Mouse (Mus musculus) erythroblast, embryonic 14.5 days (primary cell): ENCODE measurements around the gene Gopc. TPM values are rescaled to one million over a fixed set of nuclear protein-coding genes. Genes with fewer than 3 reads are reported as not detected.

Source experiments
- H3K27me3 ChIP-seq: 2 replicates; pipeline ENCODE4 v1.6.1; 2012; ENCODE audit warnings: inconsistent platforms; ENCODE audit not compliant: control insufficient read depth
- H3K36me3 ChIP-seq: 2 replicates; pipeline ENCODE4 v1.6.1; 2012; ENCODE audit warnings: mild to moderate bottlenecking, inconsistent platforms; ENCODE audit not compliant: control insufficient read depth
- H3K4me1 ChIP-seq: 2 replicates; pipeline ENCODE4 v1.6.1; 2012; ENCODE audit warnings: inconsistent platforms; ENCODE audit not compliant: control insufficient read depth
- H3K4me3 ChIP-seq: replicated peaks from 2 replicates; pipeline ENCODE3; 2012; ENCODE audit warnings: moderate library complexity, mild to moderate bottlenecking, inconsistent platforms
- H3K9me3 ChIP-seq: 2 replicates; pipeline ENCODE4 v1.6.1; 2012; ENCODE audit warnings: low read length, inconsistent platforms, mixed read lengths; ENCODE audit not compliant: control insufficient read depth
- GATA1 ChIP-seq: IDR thresholded peaks from 2 replicates; pipeline ENCODE4 v1.6.1; 2012; ENCODE audit warnings: low read length, inconsistent platforms, mixed read lengths
- TAL1 ChIP-seq: IDR thresholded peaks from 3 replicates; pipeline ENCODE4 v1.6.1; 2012; ENCODE audit warnings: low read length, inconsistent platforms, mixed read lengths
- polyA plus RNA-seq: library from polyadenylated mRNA; stranded (reverse); fragments of >175 nt; gene quantifications from 2 replicates; pipeline ENCODE4 v1.2.3, GENCODE M21; 2012

The Gopc gene
- polyA plus RNA-seq, 1 experiment, result 0.02 TPM

DNA sequence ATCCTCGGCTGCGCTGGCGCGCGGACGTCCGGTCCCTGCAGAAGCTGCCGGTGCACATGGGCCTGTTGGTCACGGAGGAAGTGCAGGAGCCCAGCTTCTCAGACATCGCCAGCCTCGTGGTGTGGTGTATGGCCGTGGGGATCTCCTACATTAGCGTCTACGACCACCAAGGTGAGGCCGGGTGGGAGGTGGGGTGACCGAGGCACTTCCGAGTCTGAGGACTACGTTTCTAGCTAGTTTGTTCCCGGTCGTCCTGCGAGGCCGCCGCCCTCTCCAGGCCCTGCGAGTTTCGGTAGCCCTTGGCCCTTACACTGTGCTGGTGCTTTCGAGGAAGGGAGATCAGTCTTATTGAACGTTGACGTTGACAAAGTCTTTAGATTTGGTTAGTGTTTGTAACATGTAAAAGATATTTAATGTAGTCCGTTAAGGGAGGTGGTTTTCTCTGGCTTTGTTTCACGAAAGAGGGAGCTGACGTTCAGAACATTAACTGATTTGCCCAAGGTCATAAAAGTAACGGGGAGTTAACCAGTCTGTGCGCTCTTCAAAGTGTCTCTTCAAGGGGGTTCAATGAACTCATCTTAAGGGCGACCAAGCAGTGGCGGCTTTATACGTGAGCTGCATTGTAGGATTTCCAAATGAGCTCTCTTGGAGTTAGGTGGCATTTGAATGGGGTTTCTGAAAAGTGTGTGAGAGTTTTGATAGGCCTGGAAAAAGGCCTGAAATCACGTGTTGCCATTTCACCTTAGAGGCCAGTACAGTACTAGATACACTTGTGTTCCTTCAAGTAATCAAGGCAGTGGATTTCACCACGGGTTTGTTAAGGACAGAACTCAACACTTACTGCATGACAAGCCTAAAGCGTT, 36.3 kb upstream of the Gopc start:
- H3K27me3 ChIP-seq, result 0 out of 2 replicates have a peak, but pooled peaks cover 2% of the 10 kb centered on the region
- H3K9me3 ChIP-seq, result no peaks in the 10 kb centered on the region
- H3K4me1 ChIP-seq, result peaks cover 40% of the 10 kb centered on the region
- TF ChIP-seq TAL1, result no peak
- no peak for TF ChIP-seq GATA1
- H3K4me3 ChIP-seq, result peak overlapping the region; percentile 93
- no peaks in the 10 kb centered on the region; the same call in none of the 2 replicates for H3K36me3 ChIP-seq

DNA sequence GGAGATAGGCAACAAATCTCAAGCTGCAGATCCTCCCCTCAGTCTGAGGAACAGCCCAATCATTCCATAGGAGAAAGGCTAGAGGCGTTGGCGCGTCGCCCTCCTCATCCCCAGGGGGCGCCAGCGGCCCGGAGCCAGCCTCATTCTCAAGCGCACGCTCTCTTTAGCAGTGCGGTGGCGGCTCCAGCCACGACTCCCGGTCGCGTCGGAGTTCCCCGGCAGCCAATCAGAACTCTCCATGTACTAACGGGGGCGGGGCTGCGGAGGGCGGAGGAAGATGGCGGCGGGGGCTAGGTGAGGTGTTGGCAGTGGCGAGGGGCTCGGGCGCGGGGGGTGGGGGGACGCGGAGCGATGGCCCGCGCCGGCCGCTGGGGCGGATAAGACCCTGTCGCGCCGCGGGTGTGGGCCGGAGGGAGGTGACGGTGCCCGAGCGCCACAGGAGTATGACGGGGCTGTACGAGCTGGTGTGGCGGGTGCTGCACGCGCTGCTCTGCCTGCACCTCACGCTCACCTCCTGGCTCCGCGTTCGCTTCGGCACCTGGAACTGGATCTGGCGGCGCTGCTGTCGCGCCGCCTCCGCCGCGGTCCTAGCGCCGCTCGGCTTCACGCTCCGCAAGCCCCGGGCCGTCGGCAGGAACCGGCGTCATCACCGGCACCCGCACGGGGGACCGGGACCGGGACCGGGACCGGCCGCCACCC, 35.5 kb upstream of the Gopc start, which contains the start of gene Nus1:
TSS of gene Nus1 (plus strand) at position 249 of the 699 bp plus-strand sequence.
- H3K4me3 ChIP-seq, result peak within 1 kb of the TSS; percentile 93
- H3K36me3 ChIP-seq, result no peaks in the 10 kb centered on the region; the same call in none of the 2 replicates
- peaks cover 40% of the 10 kb centered on the region for H3K4me1 ChIP-seq
- TF ChIP-seq GATA1 (no peak), TAL1 (no peak)
- peaks cover 4% of the 10 kb centered on the region; the same call in 1 of the 2 replicates for H3K27me3 ChIP-seq
- no peaks in the 10 kb centered on the region for H3K9me3 ChIP-seq

DNA sequence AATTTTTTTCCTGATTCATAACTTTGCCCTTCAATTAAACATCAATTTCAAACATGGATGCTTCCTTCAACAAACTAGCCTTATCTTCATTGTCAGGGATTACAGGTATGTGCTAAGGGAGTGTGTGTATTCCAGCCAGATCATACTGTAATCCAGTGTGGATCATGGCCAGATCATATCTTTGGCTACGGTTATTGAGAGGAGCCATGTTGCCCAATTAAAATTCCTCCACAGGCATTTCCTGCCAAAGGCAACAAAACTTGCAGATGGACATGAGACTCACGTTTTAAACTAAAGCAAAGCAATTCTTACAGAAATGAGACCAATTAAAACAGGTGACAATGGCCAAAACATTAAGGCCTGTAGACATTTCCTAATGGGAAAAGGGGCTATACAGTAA, 34.5 kb upstream of the Gopc start:
- peaks cover 40% of the 10 kb centered on the region for H3K4me1 ChIP-seq
- peaks cover 4% of the 10 kb centered on the region; the same call in 1 of the 2 replicates for H3K27me3 ChIP-seq
- H3K4me3 ChIP-seq, result peak overlapping the region; percentile 93
- TF ChIP-seq TAL1, result no peak
- TF ChIP-seq GATA1, result no peak
- no peaks in the 10 kb centered on the region for H3K9me3 ChIP-seq
- H3K36me3 ChIP-seq, result no peaks in the 10 kb centered on the region; the same call in 1 of the 2 replicates

DNA sequence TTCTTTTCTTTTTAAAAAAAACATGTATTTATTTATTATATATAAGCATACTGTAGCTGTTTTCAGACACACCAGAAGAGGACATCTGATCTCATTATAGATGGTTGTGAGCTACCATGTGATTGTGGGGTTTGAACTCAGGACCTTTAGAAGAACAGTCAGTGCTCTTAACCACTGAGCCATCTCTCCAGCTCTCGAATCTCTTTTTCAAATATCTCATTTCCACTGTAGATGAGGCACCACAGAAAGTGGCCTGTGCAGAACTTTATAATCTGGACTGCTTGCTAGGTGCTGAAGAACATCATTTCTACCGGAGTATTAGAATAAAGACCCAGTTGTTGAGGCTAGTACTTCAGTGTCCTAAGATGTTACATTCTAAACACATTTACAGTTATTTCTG, 33.1 kb upstream of the Gopc start:
- Histone ChIP-seq H3K4me3 (no peak overlapping the region), H3K36me3 (no peaks in the 10 kb centered on the region), H3K9me3 (no peaks in the 10 kb centered on the region), H3K27me3 (peaks cover 6% of the 10 kb centered on the region), H3K4me1 (peaks cover 38% of the 10 kb centered on the region)
- TF ChIP-seq TAL1 (no peak), GATA1 (no peak)

DNA sequence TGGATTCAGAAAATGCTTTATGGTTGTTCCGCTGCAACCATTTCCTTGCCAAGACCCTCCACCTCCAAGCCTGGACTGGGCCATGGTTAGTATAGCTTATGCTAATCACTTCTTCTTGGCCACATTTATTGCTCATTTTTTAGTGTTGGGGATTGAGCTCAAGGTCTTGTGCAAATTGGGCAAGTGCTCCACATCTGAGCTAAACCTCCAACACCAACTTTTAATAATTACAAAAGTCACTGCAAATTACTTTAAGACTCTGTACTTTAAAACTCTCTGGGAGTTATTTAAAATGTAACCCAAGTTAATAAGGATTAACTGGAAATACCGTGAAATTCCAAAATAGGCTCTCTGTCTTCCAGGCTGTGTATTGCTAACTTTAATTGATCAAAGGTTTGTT, 25.6 kb upstream of the Gopc start:
- Histone ChIP-seq H3K4me1 (no peaks in the 10 kb centered on the region), H3K9me3 (no peaks in the 10 kb centered on the region), H3K36me3 (no peaks in the 10 kb centered on the region), H3K4me3 (no peak overlapping the region), H3K27me3 (peaks cover 10% of the 10 kb centered on the region)
- TF ChIP-seq GATA1 (no peak), TAL1 (no peak)

DNA sequence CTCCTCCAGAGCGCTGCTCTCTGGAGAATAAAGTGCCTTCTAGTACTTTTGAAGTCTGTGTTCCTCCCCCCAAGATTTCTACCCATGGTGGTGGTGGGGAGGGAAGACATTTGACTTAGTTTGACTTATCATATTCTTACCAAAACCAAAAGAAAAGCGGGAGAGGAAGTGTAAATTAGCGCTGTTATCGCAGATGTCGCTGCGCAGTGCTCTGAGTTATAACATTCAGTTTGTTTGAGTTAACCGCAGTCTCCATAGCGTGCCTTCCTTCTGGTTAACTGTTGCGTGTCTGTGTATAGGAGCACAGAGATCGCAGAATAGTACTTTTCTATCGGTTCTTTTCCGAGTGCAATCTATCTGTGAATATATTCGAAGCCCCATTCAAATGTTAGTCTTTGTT, 23.2 kb upstream of the Gopc start:
- Histone ChIP-seq H3K27me3 (peaks cover 12% of the 10 kb centered on the region), H3K4me1 (no peaks in the 10 kb centered on the region), H3K36me3 (no peaks in the 10 kb centered on the region), H3K9me3 (no peaks in the 10 kb centered on the region), H3K4me3 (no peak overlapping the region)
- TF ChIP-seq TAL1 (no peak), GATA1 (no peak)

DNA sequence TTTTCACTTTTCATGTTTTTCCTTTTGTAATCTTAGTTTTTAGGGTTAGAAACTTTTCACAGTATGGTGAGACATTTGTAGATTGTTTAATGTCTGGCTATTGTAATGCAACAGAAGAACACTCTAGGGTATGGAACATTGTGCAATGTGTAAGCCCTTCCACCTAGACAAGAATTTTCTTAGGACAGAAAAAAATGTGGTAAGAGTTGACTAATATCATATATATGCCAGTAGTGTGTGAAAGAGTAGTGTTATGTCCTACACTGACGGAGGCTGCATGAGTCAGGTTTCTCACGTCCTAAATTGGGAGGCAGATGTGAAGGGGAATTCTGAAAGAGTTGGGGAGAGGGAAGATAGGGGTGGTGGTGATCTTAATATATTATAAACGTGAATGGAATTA, 17.8 kb upstream of the Gopc start:
- Histone ChIP-seq H3K27me3 (peaks cover 2% of the 10 kb centered on the region; the same call in 1 of the 2 replicates), H3K4me3 (no peak overlapping the region), H3K4me1 (no peaks in the 10 kb centered on the region), H3K36me3 (no peaks in the 10 kb centered on the region), H3K9me3 (no peaks in the 10 kb centered on the region)
- no peak for TF ChIP-seq GATA1
- no peak for TF ChIP-seq TAL1

DNA sequence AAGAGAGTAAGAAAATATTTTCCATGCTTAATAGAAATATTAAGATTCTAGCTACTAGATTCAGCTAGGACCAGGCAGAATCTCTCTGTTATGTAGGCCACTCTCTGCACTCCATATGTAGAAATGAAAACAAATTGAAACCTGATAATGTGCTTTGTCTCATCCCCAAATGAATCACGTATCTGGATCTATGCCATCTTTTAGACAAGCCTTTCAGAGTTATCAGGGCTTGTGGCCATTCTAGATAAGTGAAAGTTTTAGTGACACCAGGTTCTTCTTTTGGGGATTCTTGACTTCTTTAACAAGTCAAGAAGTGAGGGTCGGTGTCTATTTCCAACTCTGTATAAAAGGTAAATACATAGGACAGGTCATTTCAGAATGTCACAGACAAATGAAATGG, 16.8 kb upstream of the Gopc start:
- no peak for TF ChIP-seq GATA1
- no peak for TF ChIP-seq TAL1
- Histone ChIP-seq H3K4me1 (no peaks in the 10 kb centered on the region), H3K9me3 (no peaks in the 10 kb centered on the region), H3K4me3 (no peak overlapping the region), H3K27me3 (peaks cover 2% of the 10 kb centered on the region; the same call in 1 of the 2 replicates), H3K36me3 (no peaks in the 10 kb centered on the region)

DNA sequence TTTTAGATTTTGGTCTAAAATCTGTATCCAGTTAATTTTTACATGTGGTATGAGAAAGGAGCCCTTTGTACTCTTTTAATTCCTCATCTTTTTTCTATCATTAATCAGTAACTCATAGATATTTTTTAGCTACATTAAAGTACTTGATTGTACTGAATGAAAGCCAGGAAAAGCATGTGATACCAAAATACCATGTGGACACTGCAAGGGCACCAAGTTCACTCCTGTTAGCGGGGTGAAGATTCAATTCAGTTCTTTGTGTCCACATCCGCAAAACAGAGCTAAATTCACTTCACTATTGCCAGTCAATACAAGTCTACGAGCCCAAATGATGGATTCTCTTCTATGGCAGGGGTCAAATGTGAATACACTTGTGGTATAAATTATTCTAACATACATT, 14.7 kb upstream of the Gopc start:
- no peak overlapping the region for H3K4me3 ChIP-seq
- H3K4me1 ChIP-seq, result no peaks in the 10 kb centered on the region
- no peak for TF ChIP-seq TAL1
- no peak for TF ChIP-seq GATA1
- no peaks in the 10 kb centered on the region for H3K36me3 ChIP-seq
- no peaks in the 10 kb centered on the region for H3K27me3 ChIP-seq
- no peaks in the 10 kb centered on the region for H3K9me3 ChIP-seq
